Mouse (Mus musculus): ENCODE measurements around the gene Cald1.

DNA sequence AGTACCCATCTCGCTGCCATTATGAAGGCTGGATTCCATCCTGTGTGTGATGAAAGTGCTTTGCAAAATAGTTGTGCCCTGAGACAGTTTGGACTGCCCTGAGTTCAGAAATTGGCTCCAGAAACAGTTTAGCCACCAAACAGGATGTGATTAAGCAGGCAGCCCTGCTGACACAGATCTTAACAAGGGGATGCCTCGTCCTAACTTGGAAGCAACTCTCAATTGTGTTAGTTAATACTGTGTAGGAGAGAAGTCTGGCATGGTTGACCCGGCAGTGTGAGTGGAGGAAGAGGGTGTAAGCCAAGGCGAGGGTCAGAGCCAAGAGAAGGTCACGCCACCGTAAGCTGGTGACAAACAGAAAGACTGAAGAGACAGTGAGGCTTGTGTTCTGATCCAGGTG, 123.4 kb downstream of the Cald1 start:
- TF ChIP-seq CTCF (conservative IDR thresholded peaks at IDR 0.05; ENCODE audit: low read length) = no peak
- no peak for TF ChIP-seq POU5F1 (IDR thresholded peaks at IDR 0.05; ENCODE audit: borderline replicate concordance, low read length)
